Mouse (Mus musculus) cerebellum, adult 2 months (tissue): ENCODE results near the gene Scamp3.

Experiments
- CTCF ChIP-seq: fragments of 200-500 bp; IDR thresholded peaks from 2 replicates; pipeline ENCODE4 v1.5.1; 2011; ENCODE audit warnings: low read depth, mild to moderate bottlenecking, control low read depth, low read length, moderate library complexity, borderline replicate concordance; ENCODE audit not compliant: insufficient read depth
- POLR2A ChIP-seq: fragments of 200-500 bp; IDR thresholded peaks from 2 replicates; pipeline ENCODE4 v1.6.1; 2011; ENCODE audit warnings: low read length, control low read depth, borderline replicate concordance; ENCODE audit not compliant: insufficient read depth

DNA sequence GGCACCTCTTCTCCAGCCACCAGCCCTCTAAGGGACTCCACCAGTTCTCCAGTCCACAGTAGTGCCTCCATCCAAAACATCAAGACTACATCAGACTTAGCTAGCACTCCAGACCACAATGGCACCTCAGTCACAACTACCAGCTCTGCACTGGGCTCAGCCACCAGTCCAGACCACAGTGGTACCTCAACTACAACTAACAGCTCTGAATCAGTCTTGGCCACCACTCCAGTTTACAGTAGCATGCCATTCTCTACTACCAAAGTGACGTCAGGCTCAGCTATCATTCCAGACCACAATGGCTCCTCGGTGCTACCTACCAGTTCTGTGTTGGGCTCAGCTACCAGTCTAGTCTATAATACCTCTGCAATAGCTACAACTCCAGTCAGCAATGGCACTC, 53.3 kb downstream of the Scamp3 start:
- TF ChIP-seq CTCF = no peak
- TF ChIP-seq POLR2A = no peak
